Mouse (Mus musculus): ENCODE measurements at regions not wholly inside any gene's neighbourhood (a gene's known extent, or its start where the extent isn't known, plus 50 kb on each side); places are given as distances from the start of the nearest gene placed in this dataset.

DNA sequence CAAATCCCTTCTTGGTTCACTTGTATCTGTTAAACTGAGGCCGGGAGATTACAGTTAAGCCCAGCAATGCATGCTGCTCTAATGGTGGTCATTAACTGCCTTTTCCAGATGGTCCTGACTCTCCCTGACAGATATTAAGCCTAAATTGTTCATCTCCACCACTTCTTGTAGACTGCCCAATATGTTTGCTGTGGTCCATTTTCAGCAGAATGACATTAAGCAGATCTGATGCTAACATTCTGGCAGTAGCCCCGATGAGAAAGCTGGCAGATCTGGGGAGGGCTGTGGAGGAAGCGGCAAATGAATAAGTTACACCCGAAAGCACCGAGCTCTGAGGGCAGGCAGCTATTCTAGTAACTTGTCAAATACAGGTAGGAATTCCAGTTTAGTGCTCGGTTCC, 123.5 kb upstream of the Cdh6 start:
- no peak for TF ChIP-seq EP300 (IDR thresholded peaks at IDR 0.05; ENCODE audit: low read depth)
- no peak for TF ChIP-seq CTCF (IDR thresholded peaks at IDR 0.05; ENCODE audit: low read depth)

Measured in liver, postnatal 0 days (tissue).